Mouse (Mus musculus): ENCODE measurements around the gene Atg7.

DNA sequence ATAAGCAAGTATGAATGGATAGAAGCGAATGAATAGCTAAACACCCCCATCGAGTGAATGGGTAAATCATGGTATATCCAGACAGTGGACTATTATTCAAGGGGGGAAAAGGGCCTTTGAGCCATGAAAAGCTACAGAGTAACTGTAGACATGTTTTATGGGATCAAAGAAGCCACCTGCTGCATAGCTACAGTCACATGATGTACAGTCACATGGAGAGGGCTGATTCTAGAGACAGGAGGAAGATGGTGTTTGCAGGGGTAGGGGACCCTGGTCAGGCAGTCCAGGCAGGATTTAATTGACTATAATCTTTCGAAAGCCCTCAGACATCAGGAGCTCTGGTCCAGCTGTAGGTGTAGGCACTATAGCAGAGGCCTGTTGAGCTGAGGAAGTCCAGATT lies 193.5 kb downstream of the Atg7 start:
- TF ChIP-seq POLR2A (IDR thresholded peaks at IDR 0.05; ENCODE audit: extremely low read depth, insufficient read depth, low read length) = no peak
- no peak for TF ChIP-seq CTCF (IDR thresholded peaks at IDR 0.05; ENCODE audit: low read depth, low read length)
